Mouse (Mus musculus): ENCODE data around the gene Lrrtm4. TPM values are rescaled to one million over a fixed set of nuclear protein-coding genes. Genes with fewer than 3 reads are reported as not detected.

Gene Lrrtm4
- polyA plus RNA-seq, 1 experiment = 0.83 TPM

- Histone ChIP-seq H3K4me1 (ENCODE audit: control insufficient read depth, insufficient read depth, low read length) (no peaks in the 10 kb centered on the region), H3K27ac (ENCODE audit: insufficient read depth, low read length) (no peak overlapping the region), H3K4me3 (ENCODE audit: insufficient read depth, low read length) (no peak overlapping the region)
- no peak for TF ChIP-seq POLR2A (IDR thresholded peaks at IDR 0.05; ENCODE audit: low read depth, low read length)
Measured at GRCm38 (mm10) chr6:80286968-80287367, 268.3 kb downstream of the Lrrtm4 start.

- TF ChIP-seq CTCF (IDR thresholded peaks at IDR 0.05; ENCODE audit: borderline replicate concordance, insufficient read depth, low read length) = no peak
- no peak for TF ChIP-seq POLR2A (IDR thresholded peaks at IDR 0.05; ENCODE audit: low read depth, low read length)
- no peak overlapping the region for H3K4me3 ChIP-seq (ENCODE audit: insufficient read depth, low read length)
- H3K27ac ChIP-seq (ENCODE audit: insufficient read depth, low read length) = no peak overlapping the region
- no peaks in the 10 kb centered on the region for H3K4me1 ChIP-seq (ENCODE audit: control insufficient read depth, insufficient read depth, low read length)
Measured at GRCm38 (mm10) chr6:80301871-80302270, 283.2 kb downstream of the Lrrtm4 start.

GRCm38 (mm10) chr6:80303568-80303967 lies 284.9 kb downstream of the Lrrtm4 start:
- H3K4me3 ChIP-seq (ENCODE audit: insufficient read depth, low read length) = no peak overlapping the region
- no peak overlapping the region for H3K27ac ChIP-seq (ENCODE audit: insufficient read depth, low read length)
- H3K4me1 ChIP-seq (ENCODE audit: control insufficient read depth, insufficient read depth, low read length) = no peaks in the 10 kb centered on the region
- TF ChIP-seq POLR2A (IDR thresholded peaks at IDR 0.05; ENCODE audit: low read depth, low read length) (no peak), CTCF (IDR thresholded peaks at IDR 0.05; ENCODE audit: borderline replicate concordance, insufficient read depth, low read length) (no peak)

- no peak overlapping the region for H3K4me3 ChIP-seq (ENCODE audit: insufficient read depth, low read length)
- TF ChIP-seq CTCF (IDR thresholded peaks at IDR 0.05; ENCODE audit: borderline replicate concordance, insufficient read depth, low read length) (no peak), POLR2A (IDR thresholded peaks at IDR 0.05; ENCODE audit: low read depth, low read length) (no peak)
- no peaks in the 10 kb centered on the region for H3K4me1 ChIP-seq (ENCODE audit: control insufficient read depth, insufficient read depth, low read length)
- no peak overlapping the region for H3K27ac ChIP-seq (ENCODE audit: insufficient read depth, low read length)
Measured at GRCm38 (mm10) chr6:80328391-80328790, 309.7 kb downstream of the Lrrtm4 start.

GRCm38 (mm10) chr6:80331751-80332150 lies 313.1 kb downstream of the Lrrtm4 start:
- TF ChIP-seq CTCF (IDR thresholded peaks at IDR 0.05; ENCODE audit: borderline replicate concordance, insufficient read depth, low read length) = no peak
- no peak for TF ChIP-seq POLR2A (IDR thresholded peaks at IDR 0.05; ENCODE audit: low read depth, low read length)
- Histone ChIP-seq H3K4me1 (ENCODE audit: control insufficient read depth, insufficient read depth, low read length) (no peaks in the 10 kb centered on the region), H3K27ac (ENCODE audit: insufficient read depth, low read length) (no peak overlapping the region), H3K4me3 (ENCODE audit: insufficient read depth, low read length) (no peak overlapping the region)

- Histone ChIP-seq H3K4me1 (ENCODE audit: control insufficient read depth, insufficient read depth, low read length) (no peaks in the 10 kb centered on the region), H3K27ac (ENCODE audit: insufficient read depth, low read length) (no peak overlapping the region), H3K4me3 (ENCODE audit: insufficient read depth, low read length) (no peak overlapping the region)
- TF ChIP-seq CTCF (IDR thresholded peaks at IDR 0.05; ENCODE audit: borderline replicate concordance, insufficient read depth, low read length) (no peak), POLR2A (IDR thresholded peaks at IDR 0.05; ENCODE audit: low read depth, low read length) (no peak)
Measured at GRCm38 (mm10) chr6:80352307-80352706, 333.6 kb downstream of the Lrrtm4 start.

- H3K4me1 ChIP-seq (ENCODE audit: control insufficient read depth, insufficient read depth, low read length) = no peaks in the 10 kb centered on the region
- TF ChIP-seq CTCF (IDR thresholded peaks at IDR 0.05; ENCODE audit: borderline replicate concordance, insufficient read depth, low read length) (no peak), POLR2A (IDR thresholded peaks at IDR 0.05; ENCODE audit: low read depth, low read length) (no peak)
- H3K27ac ChIP-seq (ENCODE audit: insufficient read depth, low read length) = no peak overlapping the region
- H3K4me3 ChIP-seq (ENCODE audit: insufficient read depth, low read length) = no peak overlapping the region
Measured at GRCm38 (mm10) chr6:80357092-80357491, 338.4 kb downstream of the Lrrtm4 start.

GRCm38 (mm10) chr6:80363593-80363992 lies 344.9 kb downstream of the Lrrtm4 start:
- Histone ChIP-seq H3K4me1 (ENCODE audit: control insufficient read depth, insufficient read depth, low read length) (no peaks in the 10 kb centered on the region), H3K4me3 (ENCODE audit: insufficient read depth, low read length) (no peak overlapping the region), H3K27ac (ENCODE audit: insufficient read depth, low read length) (no peak overlapping the region)
- no peak for TF ChIP-seq POLR2A (IDR thresholded peaks at IDR 0.05; ENCODE audit: low read depth, low read length)

- Histone ChIP-seq H3K4me1 (ENCODE audit: control insufficient read depth, insufficient read depth, low read length) (no peaks in the 10 kb centered on the region), H3K27ac (ENCODE audit: insufficient read depth, low read length) (no peak overlapping the region), H3K4me3 (ENCODE audit: insufficient read depth, low read length) (no peak overlapping the region)
- TF ChIP-seq CTCF (IDR thresholded peaks at IDR 0.05; ENCODE audit: borderline replicate concordance, insufficient read depth, low read length) (no peak), POLR2A (IDR thresholded peaks at IDR 0.05; ENCODE audit: low read depth, low read length) (no peak)
Measured at GRCm38 (mm10) chr6:80366532-80366931, 347.9 kb downstream of the Lrrtm4 start.

- Histone ChIP-seq H3K27ac (ENCODE audit: insufficient read depth, low read length) (no peak overlapping the region), H3K4me1 (ENCODE audit: control insufficient read depth, insufficient read depth, low read length) (no peaks in the 10 kb centered on the region), H3K4me3 (ENCODE audit: insufficient read depth, low read length) (no peak overlapping the region)
- TF ChIP-seq POLR2A (IDR thresholded peaks at IDR 0.05; ENCODE audit: low read depth, low read length) (no peak), CTCF (IDR thresholded peaks at IDR 0.05; ENCODE audit: borderline replicate concordance, insufficient read depth, low read length) (no peak)
Measured at GRCm38 (mm10) chr6:80389571-80389970, 370.9 kb downstream of the Lrrtm4 start.

GRCm38 (mm10) chr6:80406757-80407156 lies 388.1 kb downstream of the Lrrtm4 start:
- Histone ChIP-seq H3K4me1 (ENCODE audit: control insufficient read depth, insufficient read depth, low read length) (no peaks in the 10 kb centered on the region), H3K27ac (ENCODE audit: insufficient read depth, low read length) (no peak overlapping the region), H3K4me3 (ENCODE audit: insufficient read depth, low read length) (no peak overlapping the region)
- TF ChIP-seq POLR2A (IDR thresholded peaks at IDR 0.05; ENCODE audit: low read depth, low read length) (no peak), CTCF (IDR thresholded peaks at IDR 0.05; ENCODE audit: borderline replicate concordance, insufficient read depth, low read length) (no peak)

All from embryonic fibroblast, embryonic 13.5 days (primary cell).